Mouse (Mus musculus): Measurements from ENCODE around the gene Zfp280b.

The Zfp280b gene

DNA sequence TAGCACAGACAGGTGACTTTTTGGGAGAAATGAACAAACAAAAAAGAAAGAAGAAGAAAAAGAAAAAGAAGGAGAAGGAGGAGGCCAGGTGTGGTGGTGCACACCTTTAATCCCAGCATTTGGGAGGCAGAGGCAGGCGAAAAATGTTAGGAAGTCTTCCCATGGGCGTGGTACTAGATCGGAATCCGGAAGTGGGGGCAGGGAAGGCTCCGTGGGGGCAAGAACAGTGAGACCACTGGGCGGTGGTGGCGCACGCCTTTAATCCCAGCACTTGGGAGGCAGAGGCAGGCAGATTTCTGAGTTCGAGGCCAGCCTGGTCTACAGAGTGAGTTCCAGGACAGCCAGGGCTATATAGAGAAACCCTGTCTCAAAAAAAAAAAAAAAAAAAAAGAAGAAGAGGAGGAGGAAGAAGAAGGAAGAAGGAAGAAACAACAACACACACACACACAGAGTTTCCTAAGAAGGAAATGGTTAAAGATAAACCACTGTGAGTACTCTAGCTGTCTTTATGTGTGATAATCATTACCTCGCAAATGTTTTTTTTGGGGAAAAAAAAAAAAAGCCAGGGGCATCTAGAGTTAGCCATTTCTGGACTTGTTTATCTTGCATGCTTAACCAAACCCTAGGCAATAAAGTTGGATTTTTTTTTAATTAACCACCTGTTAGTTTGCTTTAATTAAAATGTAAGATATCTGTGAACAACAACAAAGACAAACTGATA is 6.8 kb upstream of the Zfp280b start:
- ChIA-PET POLR2A (interaction anchor here in 3 of 4 experiments (0.7 to 6.2 kb wide), 15 partner anchors 12 to 1075 kb away, joined by 3 to 64 read pairs (median 5); partner anchors contain the start of gene Cabin1 (in 1 of the 3)), CTCF (interaction anchor here in 2 of 4 experiments (0.7 kb wide), 2 partner anchors 9 to 390 kb away, joined by 3 to 4 read pairs; no protein-coding TSS in a partner anchor)

- CTCF ChIA-PET: interaction anchor here (0.5 to 1.3 kb wide), 9 partner anchors 48 to 486 kb away, joined by 3 to 10 read pairs (median 5); no protein-coding TSS in a partner anchor
- POLR2A ChIA-PET: interaction anchor here (0.6 to 6.2 kb wide), 32 partner anchors 9 to 1164 kb away, joined by 3 to 64 read pairs (median 4); partner anchors contain the start of genes Cabin1 (in 1 of the 4), Gm20441 (in 1 of the 4), Gstt3 (in 1 of the 4) and Mif (in 1 of the 4)
Measured at GRCm38 (mm10) chr10:76027127-76028015, 5.1 kb upstream of the Zfp280b start.

DNA sequence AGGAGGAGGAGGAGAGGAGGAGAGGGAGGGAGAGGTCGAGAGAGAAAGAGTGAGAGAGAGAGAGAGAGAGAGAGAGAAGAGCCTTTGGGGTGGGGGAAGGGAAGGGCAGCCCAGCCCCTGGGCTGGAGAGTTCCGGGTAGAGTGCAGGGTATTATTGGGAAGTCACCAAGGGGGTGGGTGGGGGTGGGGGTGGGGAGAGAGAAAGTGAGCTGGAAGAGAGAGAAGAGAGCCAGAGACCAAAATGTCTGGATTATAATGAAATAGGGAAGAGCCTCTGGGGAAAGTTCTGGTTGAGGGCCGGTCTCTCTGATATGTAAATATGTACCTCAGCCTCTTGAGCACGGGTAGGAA is 4.5 kb upstream of the Zfp280b start:
- POLR2A ChIA-PET: interaction anchor here (0.6 to 6.2 kb wide), 32 partner anchors 9 to 378 kb away, joined by 3 to 64 read pairs (median 4); partner anchors contain the start of genes Cabin1 (in 1 of the 4), Gm20441 (in 1 of the 4), Gstt3 (in 1 of the 4) and Mif (in 1 of the 4)

DNA sequence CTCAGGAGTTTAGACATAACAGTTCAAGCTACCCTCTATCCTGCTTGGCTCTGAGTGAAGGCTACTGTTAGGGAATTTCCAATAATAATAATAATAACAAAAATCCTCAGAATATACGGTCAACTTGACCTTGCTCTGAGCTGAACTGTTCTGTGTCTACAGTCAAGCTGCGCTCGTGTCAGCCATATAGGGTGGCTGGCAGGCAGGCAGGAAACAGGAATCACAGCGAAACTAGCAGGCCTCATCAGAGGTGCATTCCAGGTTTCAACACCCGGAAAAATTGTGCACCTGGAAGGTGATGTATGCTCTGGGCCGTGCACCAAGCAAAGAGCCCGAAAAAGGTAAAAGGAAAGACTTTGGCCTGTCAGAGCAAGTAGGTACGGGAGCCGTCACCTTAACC is 4.1 kb upstream of the Zfp280b start:
- CTCF ChIA-PET: interaction anchor here in 3 of 4 experiments (0.7 to 1.3 kb wide), 6 partner anchors 13 to 324 kb away, joined by 3 to 5 read pairs (median 3); no protein-coding TSS in a partner anchor
- POLR2A ChIA-PET: interaction anchor here (0.6 to 6.2 kb wide), 28 partner anchors 9 to 378 kb away, joined by 3 to 64 read pairs (median 4); partner anchors contain the start of genes Cabin1 (in 1 of the 4), Gm20441 (in 1 of the 4), Gstt3 (in 1 of the 4) and Mmp11 (in 1 of the 4)

More for the DNA sequence above, 4.5 kb upstream of the Zfp280b start:
- CTCF ChIA-PET: interaction anchor here in 3 of 4 experiments (0.7 to 1.3 kb wide), 6 partner anchors 14 to 323 kb away, joined by 3 to 5 read pairs (median 3); no protein-coding TSS in a partner anchor

DNA sequence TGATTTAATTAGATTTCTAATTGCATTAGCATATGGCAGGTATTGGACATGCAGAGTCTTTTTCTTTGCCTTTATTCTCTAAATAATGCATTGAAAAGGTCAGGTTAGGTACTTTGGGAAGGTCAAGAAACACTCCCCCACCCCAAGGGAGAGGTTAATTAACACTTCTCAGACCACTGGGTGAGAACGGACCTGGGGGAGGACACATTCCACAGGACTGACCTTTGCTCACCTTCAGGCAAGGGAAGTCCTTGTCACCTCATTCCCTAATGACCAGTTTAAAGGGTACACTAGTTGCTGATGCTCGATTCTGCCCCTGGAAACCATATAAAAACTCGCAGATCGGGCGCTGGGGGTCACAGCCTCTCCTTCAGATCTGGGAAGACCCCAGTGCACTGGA is 3.2 kb upstream of the Zfp280b start:
- ChIA-PET POLR2A (interaction anchor here in 3 of 4 experiments (0.9 to 3.7 kb wide), 11 partner anchors 8 to 42 kb away, joined by 3 to 19 read pairs (median 4); no protein-coding TSS in a partner anchor), CTCF (interaction anchor here in 1 of 4 experiments (1.3 kb wide), 1 partner anchor 56 kb away, joined by 3 read pairs; no protein-coding TSS in a partner anchor)

DNA sequence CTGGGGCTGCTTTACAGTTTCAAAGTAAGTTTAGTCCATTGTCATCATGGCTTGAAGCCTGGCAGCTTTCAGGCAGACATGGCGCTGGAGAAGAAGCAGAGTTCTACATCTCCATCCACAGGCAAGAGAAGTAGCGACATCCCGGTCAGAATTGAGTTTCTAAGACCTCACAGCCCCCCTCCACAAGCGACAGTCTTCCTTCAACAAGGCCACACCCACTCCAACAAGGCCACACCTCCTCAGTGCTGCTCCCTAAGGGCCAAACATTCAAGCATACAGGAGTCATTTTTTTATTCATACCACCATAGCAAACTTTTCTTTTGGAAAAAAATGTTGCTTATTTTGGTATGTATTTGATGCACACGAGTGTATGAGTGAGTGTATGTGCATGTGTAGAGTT is 2.0 kb upstream of the Zfp280b start:
- POLR2A ChIA-PET: interaction anchor here in 2 of 4 experiments (0.7 to 2.3 kb wide), 6 partner anchors 11 to 224 kb away, joined by 3 to 9 read pairs (median 4); no protein-coding TSS in a partner anchor
- CTCF ChIA-PET: no interaction called here

- CTCF ChIA-PET: interaction anchor here in 3 of 4 experiments (0.5 to 1.8 kb wide), 15 partner anchors 8 to 702 kb away, joined by 3 to 12 read pairs (median 4); no protein-coding TSS in a partner anchor
- POLR2A ChIA-PET: interaction anchor here (0.6 to 4.2 kb wide), 41 partner anchors 8 to 1151 kb away, joined by 3 to 48 read pairs (median 3); partner anchors contain the start of genes Chchd10 (in 1 of the 4), Gstt2 (in 1 of the 4), Pcbp3 (in 1 of the 4) and Prmt2 (in 1 of the 4)
Measured at GRCm38 (mm10) chr10:76031511-76032401, 694 bp upstream of the Zfp280b start.

GRCm38 (mm10) chr10:76033119-76033455 is 637 bp downstream of the Zfp280b start:
- CTCF ChIA-PET: interaction anchor here in 2 of 4 experiments (0.6 to 1.8 kb wide), 5 partner anchors 10 to 840 kb away, joined by 3 to 12 read pairs (median 4); no protein-coding TSS in a partner anchor
- POLR2A ChIA-PET: interaction anchor here (0.6 to 4.2 kb wide), 18 partner anchors 9 to 929 kb away, joined by 3 to 48 read pairs (median 4); partner anchors contain the start of gene Pcbp3 (in 1 of the 4)

DNA sequence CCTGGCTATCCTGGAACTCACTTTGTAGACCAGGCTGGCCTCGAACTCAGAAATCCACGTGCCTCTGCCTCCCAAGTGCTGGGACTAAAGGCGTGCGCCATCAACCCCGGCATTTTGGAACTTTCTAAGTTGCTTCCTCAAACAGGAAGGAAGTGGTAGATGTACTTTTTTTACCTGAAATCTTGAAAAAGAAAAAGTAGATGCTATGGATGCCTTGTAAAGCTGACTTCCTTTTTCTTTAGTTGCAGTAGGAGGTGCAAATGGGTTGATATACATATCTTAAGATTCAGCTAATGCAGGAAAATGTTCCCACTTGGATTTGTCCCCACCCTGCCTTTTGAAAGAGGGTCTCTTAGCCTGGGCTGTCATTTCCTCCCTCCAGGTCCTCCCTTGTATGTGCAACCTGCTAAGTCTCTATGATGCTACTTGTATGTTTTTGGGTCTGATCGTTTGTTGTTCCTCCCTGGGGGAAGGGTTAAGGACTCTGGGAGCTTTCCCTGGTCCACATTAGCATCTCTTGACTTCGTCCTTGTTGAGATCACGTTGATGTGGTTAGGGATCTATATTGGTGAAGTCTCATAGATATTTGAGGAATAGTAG is 1.7 kb downstream of the Zfp280b start:
- ChIA-PET POLR2A (interaction anchor here (0.7 to 4.2 kb wide), 10 partner anchors 9 to 197 kb away, joined by 3 to 48 read pairs (median 4); partner anchors contain the start of gene Gstt2 (in 1 of the 4)), CTCF (interaction anchor here in 3 of 4 experiments (0.5 to 0.7 kb wide), 4 partner anchors 8 to 175 kb away, joined by 3 to 7 read pairs (median 4); no protein-coding TSS in a partner anchor)

GRCm38 (mm10) chr10:76035277-76035676 is 2.8 kb downstream of the Zfp280b start:
- CTCF ChIA-PET: interaction anchor here in 1 of 4 experiments (0.7 kb wide), 1 partner anchor 596 kb away, joined by 4 read pairs; no protein-coding TSS in a partner anchor
- POLR2A ChIA-PET: interaction anchor here in 2 of 4 experiments (0.6 to 4.8 kb wide), 7 partner anchors 9 to 1708 kb away, joined by 3 to 64 read pairs (median 9); no protein-coding TSS in a partner anchor

GRCm38 (mm10) chr10:76036962-76037361 is 4.5 kb downstream of the Zfp280b start:
- ChIA-PET CTCF (interaction anchor here in 2 of 4 experiments (0.7 to 1.4 kb wide), 5 partner anchors 12 to 81 kb away, joined by 3 to 4 read pairs (median 3); no protein-coding TSS in a partner anchor), POLR2A (interaction anchor here in 3 of 4 experiments (1.0 to 4.8 kb wide), 12 partner anchors 8 to 77 kb away, joined by 3 to 64 read pairs (median 4); no protein-coding TSS in a partner anchor)

DNA sequence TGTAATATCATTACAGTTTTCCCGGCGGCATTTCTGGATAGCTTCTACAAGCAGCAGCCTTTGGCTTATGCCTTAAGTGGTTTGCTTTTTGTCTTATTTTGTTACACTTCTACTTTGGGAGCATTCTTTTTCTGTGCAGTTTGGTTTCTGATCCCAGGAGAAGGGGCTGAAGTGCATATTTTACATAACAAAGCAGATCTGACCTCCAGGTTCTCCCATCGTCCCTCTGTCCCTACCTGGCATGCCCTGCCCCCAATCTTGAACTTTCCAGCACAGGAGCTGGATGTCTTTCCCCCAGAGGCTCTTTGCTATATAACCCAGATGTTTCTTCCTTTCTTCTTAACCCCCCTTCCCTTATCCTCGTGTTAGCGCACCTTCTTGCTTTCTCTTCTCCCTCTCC is 12.9 kb downstream of the Zfp280b start:
- ChIA-PET POLR2A (interaction anchor here (0.7 to 6.4 kb wide), 15 partner anchors 8 to 212 kb away, joined by 3 to 48 read pairs (median 4); partner anchors contain the start of gene Zfp280b (in 3 of the 4)), CTCF (interaction anchor here in 2 of 4 experiments (1.0 to 1.3 kb wide), 2 partner anchors 13 to 73 kb away, joined by 3 to 4 read pairs; partner anchors contain the start of gene Zfp280b (in 1 of the 2))

- ChIA-PET CTCF (interaction anchor here in 1 of 4 experiments (1.4 to 1.8 kb wide), 2 partner anchors 15 to 71 kb away, joined by 4 to 6 read pairs; partner anchors contain the start of gene Zfp280b), POLR2A (interaction anchor here in 3 of 4 experiments (0.5 to 6.4 kb wide), 11 partner anchors 8 to 212 kb away, joined by 3 to 48 read pairs (median 4); partner anchors contain the start of gene Zfp280b (in 1 of the 3))
Measured at GRCm38 (mm10) chr10:76046754-76047153, 14.3 kb downstream of the Zfp280b start.

DNA sequence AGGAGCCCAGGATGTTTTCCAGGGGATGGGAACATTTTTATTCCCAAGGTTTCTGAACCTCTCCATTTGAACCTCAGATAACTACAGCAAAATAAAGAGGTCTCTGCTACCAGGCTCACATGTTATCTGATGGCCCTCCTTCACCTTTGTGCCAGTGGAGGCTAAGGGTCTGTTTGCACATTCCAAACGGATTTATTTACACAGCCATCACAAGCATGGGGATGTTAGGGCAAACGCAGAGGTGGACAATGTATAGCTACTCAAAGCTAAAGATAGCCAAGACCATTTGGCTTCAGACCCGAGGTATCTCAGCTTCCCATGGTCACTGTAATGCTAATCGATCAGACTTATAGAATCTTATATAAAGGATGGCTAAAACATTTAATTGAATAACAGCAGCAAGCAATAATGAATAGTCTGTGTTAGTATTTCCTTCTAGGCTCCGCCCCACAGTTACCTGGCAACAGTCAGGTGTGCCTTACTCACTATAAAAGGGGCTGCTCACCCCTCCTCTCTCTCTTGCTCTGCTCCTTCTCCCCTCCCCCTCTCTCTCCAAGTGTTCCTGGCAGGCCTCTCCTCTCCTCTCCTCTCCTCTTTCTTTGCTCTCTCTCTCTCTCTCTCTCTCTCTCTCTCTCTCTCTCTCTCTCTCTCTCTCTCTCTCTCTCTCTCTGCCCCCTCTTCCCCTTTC is 14.9 kb downstream of the Zfp280b start:
- ChIA-PET CTCF (interaction anchor here in 1 of 4 experiments (1.4 to 1.8 kb wide), 2 partner anchors 15 to 71 kb away, joined by 4 to 6 read pairs; partner anchors contain the start of gene Zfp280b), POLR2A (interaction anchor here in 2 of 4 experiments (0.7 to 6.4 kb wide), 10 partner anchors 9 to 731 kb away, joined by 3 to 48 read pairs (median 4); partner anchors contain the start of gene Zfp280b (in 1 of the 2))

DNA sequence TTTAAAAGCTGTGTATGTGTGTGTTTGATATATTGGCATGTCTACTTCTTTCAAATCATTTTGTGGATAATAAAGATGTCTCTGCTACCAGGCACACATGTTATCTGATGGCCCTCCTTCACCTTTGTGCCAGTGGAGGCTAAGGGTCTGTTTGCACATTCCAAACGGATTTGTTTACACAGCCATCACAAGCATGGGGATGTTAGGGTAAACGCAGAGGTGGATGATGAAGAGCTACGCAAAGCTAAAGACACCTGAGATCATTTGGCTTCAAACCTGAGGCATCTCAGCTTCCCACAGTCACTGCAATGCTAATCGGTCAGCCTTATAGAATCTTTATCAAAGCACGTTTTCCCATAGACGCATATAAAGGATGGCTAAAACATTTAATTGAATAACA is 16.5 kb downstream of the Zfp280b start:
- CTCF ChIA-PET: interaction anchor here in 1 of 4 experiments (0.7 to 1.0 kb wide), 3 partner anchors 12 to 153 kb away, joined by 3 to 4 read pairs (median 3); no protein-coding TSS in a partner anchor
- POLR2A ChIA-PET: interaction anchor here in 1 of 4 experiments (1.3 to 2.0 kb wide), 3 partner anchors 8 to 17 kb away, joined by 3 to 9 read pairs (median 9); no protein-coding TSS in a partner anchor

Measured in embryonic stem cell, embryonic (primary cell).